Mouse (Mus musculus) ES-Bruce4 (cell line): ENCODE results near the gene Klk1b5.

ENCODE experiments used
- CTCF ChIP-seq: IDR thresholded peaks from one replicate; pipeline ENCODE4 v1.8.1; 2011; ENCODE audit warnings: low read depth, low read length
- EP300 ChIP-seq: IDR thresholded peaks from 2 replicates; pipeline ENCODE4 v1.6.1; 2011; ENCODE audit warnings: low read depth, low read length; ENCODE audit not compliant: insufficient read depth

DNA sequence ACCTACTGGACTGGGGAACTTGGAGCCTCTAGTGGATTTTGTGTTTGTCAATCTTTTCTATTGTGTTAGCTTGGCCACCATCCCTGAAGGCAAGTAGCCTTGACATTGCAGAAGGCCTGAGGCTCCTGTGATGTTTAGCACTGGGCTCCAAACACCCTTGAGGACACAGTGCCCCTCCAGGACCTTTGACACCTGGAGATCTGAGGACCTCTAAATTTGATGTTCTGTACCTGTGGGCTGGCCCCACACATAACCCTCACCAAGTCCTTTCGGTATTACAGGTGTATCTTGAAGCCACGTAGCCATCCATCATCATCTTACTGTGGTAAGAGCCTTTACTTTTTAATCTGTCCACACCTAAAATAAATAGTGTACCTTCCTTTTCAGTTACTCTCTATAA, 32.2 kb downstream of the Klk1b5 start:
- TF ChIP-seq EP300 = no peak
- no peak for TF ChIP-seq CTCF
